Mouse (Mus musculus) fibroblast of lung, adult 2 months (primary cell): ENCODE measurements around the gene Dek.

Source experiments
- DNase-seq: peaks from one replicate; pipeline ENCODE4 v3.0.0-alpha.2; 2011; ENCODE audit warnings: low read depth

The Dek gene

DNA sequence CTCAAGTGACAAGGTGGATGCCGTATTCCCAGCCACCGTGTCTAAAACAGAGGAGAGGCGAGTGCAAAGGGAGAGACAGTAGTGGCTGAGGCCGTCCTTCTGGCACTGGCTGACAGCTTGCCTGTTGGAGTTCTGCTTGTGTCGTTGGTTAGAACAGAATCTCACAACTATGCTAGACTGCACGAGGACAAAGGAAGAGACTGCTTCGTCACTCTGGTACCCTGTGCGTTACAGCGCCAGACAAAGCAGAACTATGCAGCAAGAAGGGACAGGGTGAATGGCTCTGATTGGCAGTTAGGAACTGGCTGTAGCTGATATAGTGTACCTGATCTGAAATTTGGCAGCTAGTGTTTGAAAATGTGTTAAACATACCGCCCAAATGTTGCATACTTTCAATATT is 52.0 kb downstream of the Dek start:
- DNase-seq, result no peak

DNA sequence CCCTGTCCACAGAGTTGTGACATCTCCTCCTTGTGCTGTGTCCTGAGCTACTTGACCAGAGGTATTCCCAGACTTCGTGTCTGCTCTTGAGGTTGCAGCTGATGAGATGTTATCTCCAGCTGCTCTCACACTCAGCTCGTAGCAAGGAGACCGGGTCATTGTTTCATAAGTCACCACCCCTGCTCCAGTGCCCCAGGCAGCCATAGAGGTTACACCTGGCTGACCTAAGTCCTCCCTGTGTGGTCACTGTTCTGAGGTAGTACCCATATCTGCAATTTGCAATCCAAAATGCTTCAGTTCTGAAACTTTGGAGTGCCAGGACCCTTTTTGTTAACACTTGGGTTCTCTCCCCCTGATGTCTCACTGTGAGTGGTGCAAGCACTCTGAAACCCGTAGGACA is 56.0 kb downstream of the Dek start:
- no peak for DNase-seq

DNA sequence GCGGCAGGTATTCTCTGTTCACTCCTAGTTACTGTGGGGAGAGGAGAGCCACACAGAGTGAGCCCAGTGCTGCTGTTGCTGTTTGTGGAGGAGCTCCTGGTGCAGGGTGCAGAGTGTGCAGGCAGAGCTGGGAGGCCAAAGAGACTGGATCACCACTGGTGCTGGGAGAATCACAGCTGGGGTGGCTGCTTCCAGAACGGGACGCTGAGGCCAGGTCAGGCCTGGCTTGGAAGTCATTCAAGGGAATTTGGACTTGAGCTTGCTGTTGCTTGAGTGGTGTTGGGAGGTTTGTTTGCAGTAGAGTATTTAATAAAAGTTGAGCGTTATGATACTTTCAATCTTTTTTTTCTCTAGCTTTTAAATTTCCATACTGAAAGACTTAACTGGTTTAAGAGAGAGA is 58.0 kb downstream of the Dek start:
- DNase-seq, result no peak

DNA sequence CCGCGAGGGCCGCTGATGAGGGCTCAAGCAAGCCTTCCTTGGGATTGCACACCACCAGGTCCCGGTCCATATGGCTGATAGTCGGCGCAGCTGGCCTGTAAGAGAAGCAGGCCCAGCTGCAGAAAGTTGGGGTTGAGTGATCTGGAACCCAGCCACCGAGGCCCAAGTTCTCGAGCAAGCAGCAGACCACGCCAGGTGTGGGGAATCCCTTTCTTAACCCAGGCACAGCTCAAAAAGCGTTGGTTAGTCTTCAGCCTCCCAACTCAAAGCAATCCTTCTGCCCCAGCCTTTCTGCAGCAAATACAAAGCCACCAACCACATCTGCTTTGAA is 61.4 kb downstream of the Dek start, which contains the start of gene Tpmt:
Gene Tpmt, minus strand, starts transcription at position 121 of the 331 bp plus-strand sequence.
- no peak for DNase-seq

DNA sequence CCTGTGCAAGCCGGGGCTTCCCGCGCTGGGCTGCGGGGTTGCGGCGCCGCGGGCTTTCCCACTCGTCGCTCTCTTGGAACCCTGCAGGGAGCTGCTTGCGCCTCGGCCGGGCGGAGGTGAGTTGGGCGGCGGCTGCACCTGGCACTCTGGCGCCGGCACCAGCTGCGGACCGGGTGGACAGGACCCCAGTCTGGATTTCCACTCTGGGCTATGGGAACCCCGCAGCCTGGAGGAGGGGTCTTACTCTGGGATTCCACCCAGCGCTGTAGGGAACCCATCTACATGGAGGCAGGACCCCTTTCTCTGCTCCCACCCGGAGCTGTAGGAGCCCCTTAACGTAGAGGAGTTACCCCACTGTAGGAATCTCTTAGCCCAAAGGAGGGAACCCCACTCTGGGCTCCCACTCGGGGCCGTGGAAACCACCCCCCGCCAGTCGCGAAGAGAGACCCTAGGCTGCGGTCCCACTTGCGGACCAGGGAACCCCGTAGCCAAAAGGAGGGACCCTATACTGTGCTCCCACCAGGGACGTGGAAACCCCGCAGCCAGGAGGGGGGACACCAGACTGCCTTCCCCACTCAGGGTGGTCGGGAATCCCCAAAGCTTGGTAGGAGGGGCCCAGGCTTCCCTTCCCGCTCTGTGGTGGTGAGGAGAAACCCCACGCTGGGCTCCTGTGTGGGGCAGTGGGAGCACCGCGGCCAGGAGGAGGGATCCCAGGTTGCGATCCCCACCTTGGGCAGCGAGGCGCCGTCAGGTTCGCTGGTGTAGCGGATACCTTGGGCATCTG is 62.0 kb downstream of the Dek start:
- no peak for DNase-seq

DNA sequence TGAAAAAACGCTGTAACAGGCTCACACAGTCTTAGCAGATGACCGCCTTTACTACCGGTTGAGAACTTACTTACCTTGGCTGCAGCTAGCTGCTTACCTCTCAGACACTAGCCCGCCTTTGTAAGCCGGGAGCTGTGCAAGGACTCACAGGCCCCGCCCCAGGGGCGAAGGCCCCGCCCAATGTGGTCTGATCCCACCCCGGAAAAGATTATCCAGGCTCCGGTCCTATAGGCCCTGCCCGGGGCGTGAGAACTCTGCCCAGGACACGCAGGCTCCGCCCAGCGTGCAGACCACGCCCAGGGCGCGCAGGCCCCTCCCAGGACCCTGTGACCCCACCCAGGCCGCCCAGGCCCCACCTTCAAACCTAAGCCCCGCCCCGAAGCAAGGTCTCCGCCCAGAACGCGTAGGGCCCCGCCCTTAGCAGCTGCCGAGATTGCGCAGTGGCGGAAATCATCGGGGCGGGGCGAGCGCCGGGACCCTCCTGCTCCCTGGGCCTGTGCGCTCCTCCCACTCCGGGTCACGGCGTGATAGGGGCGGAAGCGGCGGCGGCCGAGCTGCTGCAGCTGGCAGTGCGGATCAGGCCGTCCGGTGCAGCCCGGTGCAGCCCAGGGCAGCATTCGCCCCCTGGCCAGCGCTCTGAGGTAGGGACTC is 62.8 kb downstream of the Dek start, which contains the start of gene Kdm1b:
Gene Kdm1b, plus strand, starts transcription at position 470 of the 651 bp plus-strand sequence.
- peak; percentile 95 for DNase-seq

DNA sequence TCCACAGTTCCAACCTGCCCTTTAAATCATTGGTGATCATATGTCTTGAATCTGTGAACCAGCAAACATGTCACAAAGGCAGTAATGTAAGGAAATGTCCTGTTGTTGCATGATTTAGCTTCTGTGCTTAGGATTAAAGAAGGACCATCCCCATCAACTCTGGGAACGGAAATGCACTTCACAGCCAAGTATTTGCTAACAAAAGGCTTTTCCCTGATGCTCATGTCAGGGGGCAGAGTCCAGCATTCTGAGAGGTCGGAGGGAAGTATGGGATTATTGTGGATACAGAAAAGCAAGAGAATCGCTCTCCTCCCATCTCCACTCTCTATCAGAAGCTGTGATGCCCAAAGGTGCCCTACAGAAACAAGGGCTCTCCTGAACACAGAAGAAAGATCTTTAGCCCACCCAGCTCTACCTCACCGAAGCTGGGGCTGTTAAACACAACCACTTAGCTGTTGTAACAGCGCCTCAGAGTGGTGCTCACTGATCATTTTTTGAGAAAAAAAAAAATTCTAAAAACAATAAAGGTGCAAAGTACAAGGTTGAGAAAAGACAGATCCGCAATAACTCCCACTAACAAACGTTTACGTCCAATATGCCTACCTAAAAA is 63.9 kb downstream of the Dek start:
- DNase-seq, result no peak

DNA sequence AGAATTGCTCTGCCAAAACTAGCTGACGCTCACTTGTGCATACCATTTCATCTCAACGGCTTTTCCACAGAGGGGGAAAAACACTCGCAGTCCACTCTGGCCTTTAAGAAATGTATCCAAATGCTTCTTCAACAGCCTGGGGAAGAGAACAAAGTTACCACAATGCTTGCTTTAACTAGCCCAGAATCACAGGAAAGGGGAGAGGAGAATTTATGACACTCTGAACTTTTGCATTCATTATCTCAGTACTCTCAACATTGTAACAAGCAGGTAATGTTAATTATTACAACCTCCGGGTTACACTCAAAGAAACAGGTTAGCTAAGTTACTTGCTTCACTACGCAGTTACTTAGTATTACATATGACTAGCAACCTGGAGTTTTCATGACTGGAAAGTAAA is 65.9 kb downstream of the Dek start:
- DNase-seq, result no peak

DNA sequence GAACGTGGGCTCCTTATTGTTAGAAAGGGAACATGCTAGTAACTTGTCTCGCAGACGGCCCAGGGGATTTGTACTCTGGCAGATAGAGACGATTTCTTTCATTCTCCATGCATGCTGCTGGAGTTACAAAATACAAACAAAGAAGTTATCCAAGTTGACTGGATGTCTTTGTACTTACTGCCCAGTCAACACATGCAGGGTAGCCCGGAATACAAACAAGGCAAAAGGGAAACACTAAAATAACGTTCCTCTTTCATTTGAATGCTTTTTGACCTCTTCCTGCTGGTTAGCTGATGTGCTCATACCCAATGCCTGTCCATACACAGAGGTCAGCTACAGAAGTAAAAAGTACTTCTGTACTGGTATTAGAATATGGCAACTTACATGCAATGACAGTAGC is 68.1 kb downstream of the Dek start:
- no peak for DNase-seq
